In genomic region chr17:45551816-45552451, GRCm38 (mm10) we compare ENCODE assay signal across 8 mouse cellular contexts. TPM values are rescaled to one million over a fixed set of nuclear protein-coding genes. Genes with fewer than 3 reads are reported as not detected.
A peak's percentile ranks its signal among the peaks of the same experiment; 100 is the strongest.
DNase-seq lines count a peak whose midpoint lies in the region; ATAC-seq and TF ChIP-seq lines count a peak whose summit lies in the region.

No protein-coding gene starts in this region.

- H3K4me3 ChIP-seq in hindbrain, embryonic 10.5 days = peak overlapping the region; percentile 7; the same call in 1 of the 2 replicates
- no peak overlapping the region for H3K4me3 ChIP-seq in hindbrain, embryonic 12.5 days
- H3K4me3 ChIP-seq in bone marrow, adult 2 months (replicated peaks; ENCODE audit: control insufficient read depth, low read depth, low read length) = no peak overlapping the region

- peaks cover 1% of the 10 kb centered on the region; the same call in 1 of the 2 replicates for H3K36me3 ChIP-seq in hindbrain, embryonic 10.5 days
- 0 out of 2 replicates have a peak, but pooled peaks cover 1% of the 10 kb centered on the region for H3K36me3 ChIP-seq in hindbrain, embryonic 12.5 days

- H3K9me3 ChIP-seq in hindbrain, embryonic 10.5 days = no peaks in the 10 kb centered on the region
- no peaks in the 10 kb centered on the region for H3K9me3 ChIP-seq in hindbrain, embryonic 12.5 days (replicated peaks)

- no peak overlapping the region for H3K9ac ChIP-seq in hindbrain, embryonic 12.5 days

- H3K27ac ChIP-seq in hindbrain, embryonic 10.5 days = no peak overlapping the region
- H3K27ac ChIP-seq in hindbrain, embryonic 12.5 days = no peak overlapping the region
- H3K27ac ChIP-seq in bone marrow, adult 2 months (ENCODE audit: control insufficient read depth, insufficient read depth, low read depth, low read length, poor library complexity) = no peak overlapping the region

- DNase-seq in hindbrain, embryonic 10.5 days (ENCODE audit: low spot score) = peak; percentile 80
- peak; percentile 82 to 87 for DNase-seq in heart, postnatal 10 days
- peak; percentile 81 for DNase-seq in layer of hippocampus, adult 9-10 months (ENCODE audit: low spot score)
- DNase-seq in lung, postnatal 25 days (ENCODE audit: low spot score) = peak; percentile 79
- peak; percentile 77 for DNase-seq in right cerebral cortex, postnatal 4 days

- no peak overlapping the region for H3K4me2 ChIP-seq in hindbrain, embryonic 12.5 days (replicated peaks)

- 6% methylated on average over 8 of the region's 8 CpGs for WGBS in hindbrain, embryonic 10.5 days
- 4% methylated on average over 8 of the region's 8 CpGs for WGBS in hindbrain, embryonic 12.5 days
- WGBS in bone marrow, adult 2 months = 6% methylated on average over 8 of the region's 8 CpGs

- peaks cover 68% of the 10 kb centered on the region for H3K4me1 ChIP-seq in hindbrain, embryonic 10.5 days (replicated peaks)
- peaks cover 41% of the 10 kb centered on the region for H3K4me1 ChIP-seq in hindbrain, embryonic 12.5 days
- H3K4me1 ChIP-seq in bone marrow, adult 2 months (ENCODE audit: control insufficient read depth, insufficient read depth, low read length) = no peaks in the 10 kb centered on the region; the same call in 1 of the 2 replicates

- no peak for TF ChIP-seq POLR2A in bone marrow, adult 2 months (IDR thresholded peaks at IDR 0.05; ENCODE audit: borderline replicate concordance, control insufficient read depth, low read depth, low read length)

- H3K27me3 ChIP-seq in hindbrain, embryonic 10.5 days (ENCODE audit: insufficient read depth, poor library complexity, severe bottlenecking) = peaks cover 55% of the 10 kb centered on the region
- peaks cover 25% of the 10 kb centered on the region for H3K27me3 ChIP-seq in hindbrain, embryonic 12.5 days

- intact Hi-C loops in heart, postnatal 10 days (cut with DNase I) = loop anchor here (1.0 kb wide), 2 partner anchors 36 to 74 kb away; no protein-coding TSS in a partner anchor

- ATAC-seq in hindbrain, embryonic 12.5 days (ENCODE audit: low FRiP score) = no peak
- ATAC-seq in erythroblast, adult 5-6 weeks (replicated peaks; ENCODE audit: low FRiP score, poor library complexity, severe bottlenecking) = peak; percentile 70

- peak; percentile 88 for TF ChIP-seq CTCF in bone marrow, adult 2 months (IDR thresholded peaks at IDR 0.05; ENCODE audit: control insufficient read depth, insufficient read depth, low read length)

RNA-seq across cellular contexts. Expression of gene Tmem151b, which starts 2.5 kb away (rescaled TPM):
- polyA plus RNA-seq in hindbrain, embryonic 10.5 days (2016; fragmentation: Nextera tagmentation; extraction: Ambion mirVana) = 7.2 and 10.6 TPM in 2 replicates
- polyA plus RNA-seq in hindbrain, embryonic 12.5 days (2016; fragmentation: Nextera tagmentation; extraction: Ambion mirVana) = 12.3 and 13.0 TPM in 2 replicates
- polyA plus RNA-seq in bone marrow, adult 2 months (2011; ENCODE audit: insufficient read depth, insufficient read length, low replicate concordance, missing spikeins) = 1.5 and 4.3 TPM in 2 replicates
- total RNA-seq in erythroblast, adult 5-6 weeks (2015; ENCODE audit: low replicate concordance) = not detected in 2 replicates
- not detected in 2 replicates for total RNA-seq in erythroblast, adult 5-6 weeks (2017; ENCODE audit: low replicate concordance)
- total RNA-seq in heart, postnatal 10 days (2021) = under 1 TPM; 0.05 to 0.12 TPM

RNA-seq across cellular contexts. Expression of gene Nfkbie, which starts 3.6 kb away (rescaled TPM):
- polyA plus RNA-seq in hindbrain, embryonic 10.5 days (2016; fragmentation: Nextera tagmentation; extraction: Ambion mirVana) = 8.3 and 9.7 TPM in 2 replicates
- 7.0 and 7.7 TPM in 2 replicates for polyA plus RNA-seq in hindbrain, embryonic 12.5 days (2016; fragmentation: Nextera tagmentation; extraction: Ambion mirVana)
- 6.9 and 14.8 TPM in 2 replicates for polyA plus RNA-seq in bone marrow, adult 2 months (2011; ENCODE audit: insufficient read depth, insufficient read length, low replicate concordance, missing spikeins)
- total RNA-seq in erythroblast, adult 5-6 weeks (2015; ENCODE audit: low replicate concordance) = 1.5 and 1.7 TPM in 2 replicates
- total RNA-seq in erythroblast, adult 5-6 weeks (2017; ENCODE audit: low replicate concordance) = 1.1 and 1.5 TPM in 2 replicates
- 1 to 10 TPM; 1.8 to 2.7 TPM for total RNA-seq in heart, postnatal 10 days (2021)

RNA-seq across cellular contexts. Expression of gene Slc35b2, which starts 11.7 kb away (rescaled TPM):
- 121 TPM in 2 replicates for polyA plus RNA-seq in hindbrain, embryonic 10.5 days (2016; fragmentation: Nextera tagmentation; extraction: Ambion mirVana)
- 90.6 and 92.4 TPM in 2 replicates for polyA plus RNA-seq in hindbrain, embryonic 12.5 days (2016; fragmentation: Nextera tagmentation; extraction: Ambion mirVana)
- polyA plus RNA-seq in bone marrow, adult 2 months (2011; ENCODE audit: insufficient read depth, insufficient read length, low replicate concordance, missing spikeins) = 14.7 and 22.7 TPM in 2 replicates
- total RNA-seq in erythroblast, adult 5-6 weeks (2015; ENCODE audit: low replicate concordance) = 16.5 and 25.2 TPM in 2 replicates
- 2.2 and 21.7 TPM in 2 replicates for total RNA-seq in erythroblast, adult 5-6 weeks (2017; ENCODE audit: low replicate concordance)
- total RNA-seq in heart, postnatal 10 days (2021) = 10 to 100 TPM; 34.5 to 36.8 TPM

RNA-seq across cellular contexts. Expression of gene Hsp90ab1, which starts 21.1 kb away (rescaled TPM):
- 1,585 and 2,006 TPM in 2 replicates for polyA plus RNA-seq in hindbrain, embryonic 10.5 days (2016; fragmentation: Nextera tagmentation; extraction: Ambion mirVana)
- 1,350 and 1,487 TPM in 2 replicates for polyA plus RNA-seq in hindbrain, embryonic 12.5 days (2016; fragmentation: Nextera tagmentation; extraction: Ambion mirVana)
- polyA plus RNA-seq in bone marrow, adult 2 months (2011; ENCODE audit: insufficient read depth, insufficient read length, low replicate concordance, missing spikeins) = 576 and 1,077 TPM in 2 replicates
- total RNA-seq in erythroblast, adult 5-6 weeks (2015; ENCODE audit: low replicate concordance) = 192 and 222 TPM in 2 replicates
- 246 and 293 TPM in 2 replicates for total RNA-seq in erythroblast, adult 5-6 weeks (2017; ENCODE audit: low replicate concordance)
- 1,000 to 10,000 TPM; 1,000 to 1,054 TPM for total RNA-seq in heart, postnatal 10 days (2021)

RNA-seq across cellular contexts. Expression of gene Tcte1, which starts 28.7 kb away (rescaled TPM):
- 1.7 and 3.8 TPM in 2 replicates for polyA plus RNA-seq in hindbrain, embryonic 10.5 days (2016; fragmentation: Nextera tagmentation; extraction: Ambion mirVana)
- polyA plus RNA-seq in hindbrain, embryonic 12.5 days (2016; fragmentation: Nextera tagmentation; extraction: Ambion mirVana) = 2.3 and 3.2 TPM in 2 replicates
- 0.41 TPM in 1 of 2 replicates, not detected in the other for polyA plus RNA-seq in bone marrow, adult 2 months (2011; ENCODE audit: insufficient read depth, insufficient read length, low replicate concordance, missing spikeins)
- total RNA-seq in erythroblast, adult 5-6 weeks (2015; ENCODE audit: low replicate concordance) = not detected in 2 replicates
- total RNA-seq in erythroblast, adult 5-6 weeks (2017; ENCODE audit: low replicate concordance) = not detected in 2 replicates
- not detected for total RNA-seq in heart, postnatal 10 days (2021)
